Mouse (Mus musculus) megakaryocyte, embryonic 14.5 days (primary cell): ENCODE data around the gene Prex1. TPM values are rescaled to one million over a fixed set of nuclear protein-coding genes. Genes with fewer than 3 reads are reported as not detected.
"Not testable (repeated sequence)": the region's sequence is repeated elsewhere in the genome, so short reads cannot be mapped to it uniquely, and the experiment has no call there.

Source experiments
- H3K27me3 ChIP-seq: replicated peaks from 2 replicates; pipeline ENCODE3; 2012; ENCODE audit warnings: inconsistent platforms
- H3K36me3 ChIP-seq: replicated peaks from 2 replicates; pipeline ENCODE3; 2012; ENCODE audit warnings: low read length, inconsistent platforms, mixed read lengths
- H3K4me1 ChIP-seq: 2 replicates; pipeline ENCODE4 v1.6.1; 2012; ENCODE audit warnings: inconsistent platforms
- H3K4me3 ChIP-seq: replicated peaks from 2 replicates; pipeline ENCODE3; 2012; ENCODE audit warnings: moderate library complexity, mild to moderate bottlenecking, inconsistent platforms
- H3K9me3 ChIP-seq: 2 replicates; pipeline ENCODE4 v1.6.1; 2012; ENCODE audit warnings: inconsistent platforms
- FLI1 ChIP-seq: IDR thresholded peaks from 2 replicates; pipeline ENCODE4 v1.6.1; 2012; ENCODE audit warnings: low read length, inconsistent platforms, mixed read lengths
- GATA1 ChIP-seq: IDR thresholded peaks from 3 replicates; pipeline ENCODE4 v1.6.1; 2012; ENCODE audit warnings: mixed read lengths, low read length, inconsistent platforms, borderline replicate concordance
- polyA plus RNA-seq: library from polyadenylated mRNA; stranded (reverse); fragments of >175 nt; gene quantifications from 2 replicates; pipeline ENCODE4 v1.2.3, GENCODE M21; 2012; ENCODE audit warnings: low replicate concordance; ENCODE audit not compliant: insufficient read depth

Prex1 gene
- polyA plus RNA-seq, 1 experiment: 14.4 TPM

GRCm38 (mm10) chr2:166740396-166740795 lies 26.8 kb upstream of the Prex1 start:
- no peak overlapping the region for H3K4me3 ChIP-seq
- H3K4me1 ChIP-seq: peaks cover 15% of the 10 kb centered on the region
- TF ChIP-seq GATA1 (no peak), FLI1 (no peak)
- H3K36me3 ChIP-seq: no peaks in the 10 kb centered on the region
- no peaks in the 10 kb centered on the region for H3K9me3 ChIP-seq
- peaks cover 53% of the 10 kb centered on the region for H3K27me3 ChIP-seq

- Histone ChIP-seq H3K36me3 (no peaks in the 10 kb centered on the region), H3K27me3 (peaks cover 46% of the 10 kb centered on the region), H3K4me3 (no peak overlapping the region), H3K4me1 (peaks cover 3% of the 10 kb centered on the region; the same call in 1 of the 2 replicates), H3K9me3 (no peaks in the 10 kb centered on the region)
- TF ChIP-seq GATA1: no peak
- TF ChIP-seq FLI1: no peak
Observed at GRCm38 (mm10) chr2:166737307-166737706, 23.7 kb upstream of the Prex1 start.

- Histone ChIP-seq H3K9me3 (no peaks in the 10 kb centered on the region), H3K36me3 (no peaks in the 10 kb centered on the region), H3K4me1 (peaks cover 3% of the 10 kb centered on the region), H3K4me3 (no peak overlapping the region), H3K27me3 (peaks cover 39% of the 10 kb centered on the region)
- no peak for TF ChIP-seq FLI1
- TF ChIP-seq GATA1: no peak
Observed at GRCm38 (mm10) chr2:166735469-166736001, 21.9 kb upstream of the Prex1 start.

- H3K9me3 ChIP-seq: no peaks in the 10 kb centered on the region
- H3K4me3 ChIP-seq: no peak overlapping the region
- TF ChIP-seq FLI1 (no peak), GATA1 (no peak)
- no peaks in the 10 kb centered on the region for H3K36me3 ChIP-seq
- peaks cover 26% of the 10 kb centered on the region for H3K27me3 ChIP-seq
- H3K4me1 ChIP-seq: peaks cover 28% of the 10 kb centered on the region
Observed at GRCm38 (mm10) chr2:166732860-166733259, 19.2 kb upstream of the Prex1 start.

- Histone ChIP-seq H3K27me3 (peaks cover 26% of the 10 kb centered on the region), H3K9me3 (no peaks in the 10 kb centered on the region), H3K4me3 (no peak overlapping the region), H3K4me1 (peaks cover 28% of the 10 kb centered on the region), H3K36me3 (no peaks in the 10 kb centered on the region)
- TF ChIP-seq GATA1 (no peak), FLI1 (no peak)
Observed at GRCm38 (mm10) chr2:166732146-166732545, 18.5 kb upstream of the Prex1 start.

GRCm38 (mm10) chr2:166731102-166731883 lies 17.7 kb upstream of the Prex1 start:
- H3K4me1 ChIP-seq: peaks cover 28% of the 10 kb centered on the region

GRCm38 (mm10) chr2:166730567-166730915 lies 16.9 kb upstream of the Prex1 start:
- Histone ChIP-seq H3K9me3 (no peaks in the 10 kb centered on the region), H3K36me3 (no peaks in the 10 kb centered on the region), H3K4me3 (no peak overlapping the region), H3K4me1 (peaks cover 28% of the 10 kb centered on the region), H3K27me3 (peaks cover 25% of the 10 kb centered on the region)
- TF ChIP-seq FLI1 (no peak), GATA1 (no peak)

More at GRCm38 (mm10) chr2:166731102-166731883, 17.7 kb upstream of the Prex1 start:
- H3K36me3 ChIP-seq, H3K9me3 ChIP-seq, H3K4me3 ChIP-seq: not testable (repeated sequence)
- peaks cover 23% of the 10 kb centered on the region for H3K27me3 ChIP-seq

- Histone ChIP-seq H3K36me3 (no peaks in the 10 kb centered on the region), H3K4me1 (peaks cover 28% of the 10 kb centered on the region), H3K4me3 (peak overlapping the region; percentile 73), H3K9me3 (no peaks in the 10 kb centered on the region), H3K27me3 (peaks cover 28% of the 10 kb centered on the region)
- TF ChIP-seq FLI1 (no peak), GATA1 (no peak)
Observed at GRCm38 (mm10) chr2:166729656-166730566, 16.3 kb upstream of the Prex1 start.

- Histone ChIP-seq H3K36me3 (no peaks in the 10 kb centered on the region), H3K9me3 (no peaks in the 10 kb centered on the region), H3K4me1 (peaks cover 28% of the 10 kb centered on the region), H3K27me3 (peaks cover 33% of the 10 kb centered on the region), H3K4me3 (no peak overlapping the region)
- TF ChIP-seq GATA1: no peak
- no peak for TF ChIP-seq FLI1
Observed at GRCm38 (mm10) chr2:166729045-166729444, 15.4 kb upstream of the Prex1 start.

GRCm38 (mm10) chr2:166728261-166728680 lies 14.6 kb upstream of the Prex1 start:
- no peak overlapping the region for H3K4me3 ChIP-seq
- TF ChIP-seq GATA1: no peak
- no peak for TF ChIP-seq FLI1

More at GRCm38 (mm10) chr2:166728261-166728680, 14.6 kb upstream of the Prex1 start:
- H3K9me3 ChIP-seq: no peaks in the 10 kb centered on the region
- H3K4me1 ChIP-seq: peaks cover 28% of the 10 kb centered on the region
- H3K27me3 ChIP-seq: peaks cover 37% of the 10 kb centered on the region
- H3K36me3 ChIP-seq: no peaks in the 10 kb centered on the region
